Mouse (Mus musculus) hindbrain, embryonic 10.5 days (tissue): ENCODE data around the gene Rcc1. TPM values are rescaled to one million over a fixed set of nuclear protein-coding genes. Genes with fewer than 3 reads are reported as not detected.
A peak's percentile ranks its signal among the peaks of the same experiment; 100 is the strongest.

ENCODE experiments used
- DNase-seq: peaks from one replicate; pipeline ENCODE4 v3.0.0-alpha.2; 2017; ENCODE audit warnings: low spot score
- H3K27ac ChIP-seq: fragments of 300-500 bp; sonication (generic); 2 replicates; pipeline ENCODE4 v1.5.1; 2016; ENCODE audit warnings: mild to moderate bottlenecking, moderate library complexity
- H3K27me3 ChIP-seq: fragments of 300-500 bp; sonication (generic); 2 replicates; pipeline ENCODE4 v1.6.1; 2016; ENCODE audit warnings: mild to moderate bottlenecking; ENCODE audit not compliant: poor library complexity, insufficient read depth, severe bottlenecking
- H3K36me3 ChIP-seq: fragments of 300-500 bp; sonication (generic); 2 replicates; pipeline ENCODE4 v1.6.1; 2016; ENCODE audit warnings: mild to moderate bottlenecking, moderate library complexity
- H3K4me1 ChIP-seq: fragments of 300-500 bp; sonication (generic); replicated peaks from 2 replicates; pipeline ENCODE4 v1.6.1; 2016; ENCODE audit warnings: mild to moderate bottlenecking
- H3K4me3 ChIP-seq: fragments of 300-500 bp; sonication (generic); 2 replicates; pipeline ENCODE4 v1.5.1; 2016; ENCODE audit warnings: mild to moderate bottlenecking, moderate library complexity
- H3K9me3 ChIP-seq: fragments of 300-500 bp; sonication (generic); 2 replicates; pipeline ENCODE4 v1.6.1; 2016; ENCODE audit warnings: mild to moderate bottlenecking, moderate library complexity
- WGBS: fragments of 180-500 bp; shearing (Covaris S2); methylation state at CpG from one replicate; pipeline ENCODE4 v1.1.7; 2016; 5-methylcytosine and 5-hydroxymethylcytosine counted together
- polyA plus RNA-seq: library from polyadenylated mRNA; unstranded; fragments of >200 nt; fragmentation: Nextera tagmentation; extraction: Ambion mirVana; gene quantifications from 2 replicates; pipeline ENCODE4 v1.2.1, GENCODE M21; 2016

Rcc1 gene
- polyA plus RNA-seq, 1 experiment from 2014 or later = 116 TPM

- Histone ChIP-seq H3K4me1 (peaks cover 21% of the 10 kb centered on the region), H3K4me3 (peak overlapping the region; percentile 90), H3K9me3 (no peaks in the 10 kb centered on the region), H3K27me3 (no peaks in the 10 kb centered on the region), H3K36me3 (peaks cover 65% of the 10 kb centered on the region), H3K27ac (peak overlapping the region; percentile 96)
- WGBS = 13% methylated on average over 10 of the region's 10 CpGs
- no peak for DNase-seq
Observed at GRCm38 (mm10) chr4:132329835-132330354, 23.5 kb downstream of the Rcc1 start.

GRCm38 (mm10) chr4:132329115-132329834 is 24.1 kb downstream of the Rcc1 start, which contains the start of gene Trnau1ap:
TSS of gene Trnau1ap (minus strand) at chr4:132329538.
- H3K4me1 ChIP-seq = peaks cover 21% of the 10 kb centered on the region
- DNase-seq = peak; percentile 94
- peaks cover 65% of the 10 kb centered on the region for H3K36me3 ChIP-seq
- H3K9me3 ChIP-seq = no peaks in the 10 kb centered on the region
- WGBS = under 1% methylated on average over 52 of the region's 52 CpGs
- H3K4me3 ChIP-seq = peak within 1 kb of the TSS; percentile 90
- no peaks in the 10 kb centered on the region for H3K27me3 ChIP-seq
- peak within 1 kb of the TSS; percentile 96 for H3K27ac ChIP-seq

GRCm38 (mm10) chr4:132328391-132328982 is 24.9 kb downstream of the Rcc1 start:
- peak overlapping the region; percentile 90 for H3K4me3 ChIP-seq
- peaks cover 65% of the 10 kb centered on the region for H3K36me3 ChIP-seq

GRCm38 (mm10) chr4:132326481-132326880 is 26.9 kb downstream of the Rcc1 start:
- Histone ChIP-seq H3K27ac (no peak overlapping the region), H3K9me3 (no peaks in the 10 kb centered on the region), H3K27me3 (no peaks in the 10 kb centered on the region), H3K36me3 (peaks cover 63% of the 10 kb centered on the region), H3K4me3 (no peak overlapping the region), H3K4me1 (peaks cover 21% of the 10 kb centered on the region)
- 81% methylated on average over 5 of the region's 5 CpGs for WGBS
- no peak for DNase-seq

More at GRCm38 (mm10) chr4:132328391-132328982, 24.9 kb downstream of the Rcc1 start:
- H3K27me3 ChIP-seq = no peaks in the 10 kb centered on the region
- H3K9me3 ChIP-seq = no peaks in the 10 kb centered on the region
- 49% methylated on average over 14 of the region's 14 CpGs for WGBS
- no peak for DNase-seq
- H3K4me1 ChIP-seq = peaks cover 21% of the 10 kb centered on the region
- peak overlapping the region; percentile 96 for H3K27ac ChIP-seq

GRCm38 (mm10) chr4:132315711-132316110 is 37.7 kb downstream of the Rcc1 start:
- Histone ChIP-seq H3K4me1 (no peaks in the 10 kb centered on the region), H3K36me3 (peaks cover 90% of the 10 kb centered on the region), H3K27me3 (no peaks in the 10 kb centered on the region), H3K4me3 (no peak overlapping the region), H3K27ac (no peak overlapping the region), H3K9me3 (no peaks in the 10 kb centered on the region)
- 89% methylated on average over 8 of the region's 8 CpGs for WGBS
- DNase-seq = no peak

- Histone ChIP-seq H3K36me3 (peaks cover 75% of the 10 kb centered on the region), H3K4me1 (peaks cover 10% of the 10 kb centered on the region), H3K27ac (no peak overlapping the region), H3K9me3 (no peaks in the 10 kb centered on the region), H3K4me3 (no peak overlapping the region), H3K27me3 (no peaks in the 10 kb centered on the region)
- WGBS = 85% methylated on average over 5 of the region's 5 CpGs
- no peak for DNase-seq
Observed at GRCm38 (mm10) chr4:132312627-132313026, 40.8 kb downstream of the Rcc1 start.

GRCm38 (mm10) chr4:132311801-132312200 is 41.6 kb downstream of the Rcc1 start:
- peaks cover 67% of the 10 kb centered on the region for H3K36me3 ChIP-seq
- H3K9me3 ChIP-seq = no peaks in the 10 kb centered on the region
- no peak overlapping the region for H3K27ac ChIP-seq
- H3K4me3 ChIP-seq = no peak overlapping the region
- WGBS = 54% methylated on average over 3 of the region's 3 CpGs
- no peak for DNase-seq
- H3K27me3 ChIP-seq = no peaks in the 10 kb centered on the region
- H3K4me1 ChIP-seq = peaks cover 10% of the 10 kb centered on the region

- WGBS = 38% methylated on average over 1 of the region's 1 CpGs
- no peaks in the 10 kb centered on the region for H3K9me3 ChIP-seq
Observed at GRCm38 (mm10) chr4:132311209-132311608, 42.2 kb downstream of the Rcc1 start.

GRCm38 (mm10) chr4:132309849-132310472 is 43.4 kb downstream of the Rcc1 start:
- peak; percentile 49 for DNase-seq
- H3K4me3 ChIP-seq = peak overlapping the region; percentile 90
- H3K27ac ChIP-seq = peak overlapping the region; percentile 95
- no peaks in the 10 kb centered on the region for H3K27me3 ChIP-seq
- H3K9me3 ChIP-seq = no peaks in the 10 kb centered on the region
- peaks cover 10% of the 10 kb centered on the region for H3K4me1 ChIP-seq
- WGBS = 36% methylated on average over 10 of the region's 10 CpGs
- H3K36me3 ChIP-seq = peaks cover 54% of the 10 kb centered on the region

More at GRCm38 (mm10) chr4:132311209-132311608, 42.2 kb downstream of the Rcc1 start:
- no peak overlapping the region for H3K4me3 ChIP-seq
- no peak for DNase-seq
- no peak overlapping the region for H3K27ac ChIP-seq
- peaks cover 61% of the 10 kb centered on the region for H3K36me3 ChIP-seq
- H3K4me1 ChIP-seq = peaks cover 10% of the 10 kb centered on the region
- no peaks in the 10 kb centered on the region for H3K27me3 ChIP-seq

- Histone ChIP-seq H3K27me3 (no peaks in the 10 kb centered on the region), H3K27ac (peak overlapping the region; percentile 95), H3K9me3 (no peaks in the 10 kb centered on the region), H3K4me1 (peaks cover 10% of the 10 kb centered on the region), H3K4me3 (peak overlapping the region; percentile 90), H3K36me3 (peaks cover 49% of the 10 kb centered on the region)
- DNase-seq = no peak
- WGBS = 1% methylated on average over 15 of the region's 15 CpGs
Observed at GRCm38 (mm10) chr4:132309140-132309848, 44.1 kb downstream of the Rcc1 start.

GRCm38 (mm10) chr4:132308437-132309139 is 44.8 kb downstream of the Rcc1 start:
- peak overlapping the region; percentile 90 for H3K4me3 ChIP-seq
- peak overlapping the region; percentile 95 for H3K27ac ChIP-seq
- 1% methylated on average over 41 of the region's 41 CpGs for WGBS
- H3K9me3 ChIP-seq = no peaks in the 10 kb centered on the region
- no peaks in the 10 kb centered on the region for H3K27me3 ChIP-seq
- H3K4me1 ChIP-seq = peaks cover 10% of the 10 kb centered on the region
- peak; percentile 87 for DNase-seq
- peaks cover 42% of the 10 kb centered on the region for H3K36me3 ChIP-seq

GRCm38 (mm10) chr4:132306004-132306403 is 47.4 kb downstream of the Rcc1 start:
- no peak overlapping the region for H3K4me3 ChIP-seq
- no peaks in the 10 kb centered on the region for H3K9me3 ChIP-seq
- no peak for DNase-seq
- WGBS = 84% methylated on average over 6 of the region's 6 CpGs
- H3K27me3 ChIP-seq = no peaks in the 10 kb centered on the region
- H3K27ac ChIP-seq = no peak overlapping the region
- H3K36me3 ChIP-seq = peaks cover 16% of the 10 kb centered on the region
- peaks cover 22% of the 10 kb centered on the region for H3K4me1 ChIP-seq
